Mouse (Mus musculus) olfactory bulb, adult 2 months (tissue): Measurements from ENCODE around the gene Zfp85. TPM values are rescaled to one million over a fixed set of nuclear protein-coding genes. Genes with fewer than 3 reads are reported as not detected.
A peak's percentile ranks its signal among the peaks of the same experiment; 100 is the strongest.
"Not testable (repeated sequence)": the region's sequence is repeated elsewhere in the genome, so short reads cannot be mapped to it uniquely, and the experiment has no call there.

Experiments used
- H3K27ac ChIP-seq: fragments of 200-500 bp; 2 replicates; pipeline ENCODE4 v1.5.1; 2012; ENCODE audit warnings: low read depth, low read length; ENCODE audit not compliant: insufficient read depth
- H3K4me1 ChIP-seq: fragments of 200-500 bp; 2 replicates; pipeline ENCODE4 v1.6.1; 2012; ENCODE audit warnings: low read length; ENCODE audit not compliant: control insufficient read depth, insufficient read depth
- H3K4me3 ChIP-seq: fragments of 200-500 bp; 2 replicates; pipeline ENCODE4 v1.5.1; 2012; ENCODE audit warnings: mild to moderate bottlenecking, low read depth, low read length, moderate library complexity; ENCODE audit not compliant: insufficient read depth
- CTCF ChIP-seq: fragments of 200-500 bp; IDR thresholded peaks from 2 replicates; pipeline ENCODE4 v1.5.1; 2012; ENCODE audit warnings: low read depth, mild to moderate bottlenecking, low read length, moderate library complexity; ENCODE audit not compliant: insufficient read depth
- POLR2A ChIP-seq: fragments of 200-500 bp; IDR thresholded peaks from 2 replicates; pipeline ENCODE4 v1.6.1; 2012; ENCODE audit warnings: mild to moderate bottlenecking, low read depth, low read length, moderate library complexity; ENCODE audit not compliant: insufficient read depth
- WGBS: fragments of 180-500 bp; shearing (Covaris S2); methylation state at CpG from one replicate; pipeline ENCODE4 v1.1.7; 2018; 5-methylcytosine and 5-hydroxymethylcytosine counted together
- polyA plus RNA-seq: library from polyadenylated mRNA; stranded (reverse); fragments of >200 nt; gene quantifications from 2 replicates; pipeline ENCODE4 v1.2.4, GENCODE M21; 2012; ENCODE audit warnings: low replicate concordance; ENCODE audit not compliant: missing spikeins, insufficient read depth, insufficient read length

Zfp85 gene
- not detected in 2 replicates for polyA plus RNA-seq

- Histone ChIP-seq H3K4me1 (no peaks in the 10 kb centered on the region), H3K4me3 (peak within 1 kb of the TSS; percentile 89), H3K27ac (no peak within 1 kb of the TSS)
- 6% methylated on average over 24 of the region's 24 CpGs for WGBS
- TF ChIP-seq POLR2A (peak; percentile 30; the same call in 1 of the 2 replicates), CTCF (no peak)
Measured at GRCm38 (mm10) chr13:67754333-67755306, at the start of gene Zfp85. Gene Zfp85, minus strand, starts transcription at chr13:67755228.

- not testable (repeated sequence) for H3K4me1 ChIP-seq, H3K27ac ChIP-seq, H3K4me3 ChIP-seq
- WGBS: 63% methylated on average over 3 of the region's 3 CpGs
Measured at GRCm38 (mm10) chr13:67799151-67799550, 44.1 kb upstream of the Zfp85 start.

GRCm38 (mm10) chr13:67798618-67799017 lies 43.6 kb upstream of the Zfp85 start:
- H3K27ac ChIP-seq: no peak overlapping the region
- 41% methylated on average over 3 of the region's 3 CpGs for WGBS
- TF ChIP-seq CTCF: no peak
- TF ChIP-seq POLR2A: no peak
- no peaks in the 10 kb centered on the region for H3K4me1 ChIP-seq
- no peak overlapping the region for H3K4me3 ChIP-seq

- TF ChIP-seq POLR2A (no peak), CTCF (no peak)
- WGBS: 95% methylated on average over 10 of the region's 10 CpGs
- Histone ChIP-seq H3K4me1 (no peaks in the 10 kb centered on the region), H3K27ac (no peak overlapping the region), H3K4me3 (no peak overlapping the region)
Measured at GRCm38 (mm10) chr13:67791921-67792455, 37.0 kb upstream of the Zfp85 start.

GRCm38 (mm10) chr13:67779265-67780221 lies 24.5 kb upstream of the Zfp85 start, which contains the start of gene Zfp493:
Gene Zfp493, plus strand, starts transcription at chr13:67779693.
- H3K4me3 ChIP-seq: peak within 1 kb of the TSS; percentile 89
- H3K27ac ChIP-seq: no peak within 1 kb of the TSS
- WGBS: 6% methylated on average over 26 of the region's 26 CpGs
- peaks cover 4% of the 10 kb centered on the region for H3K4me1 ChIP-seq
- no peak for TF ChIP-seq CTCF
- TF ChIP-seq POLR2A: no peak

- Histone ChIP-seq H3K4me3 (no peak overlapping the region), H3K27ac (no peak overlapping the region), H3K4me1 (no peaks in the 10 kb centered on the region)
- 56% methylated on average over 2 of the region's 2 CpGs for WGBS
- TF ChIP-seq CTCF (no peak), POLR2A (no peak)
Measured at GRCm38 (mm10) chr13:67763031-67763768, 8.2 kb upstream of the Zfp85 start.

GRCm38 (mm10) chr13:67759966-67760365 lies 4.9 kb upstream of the Zfp85 start:
- Histone ChIP-seq H3K27ac (no peak overlapping the region), H3K4me1 (no peaks in the 10 kb centered on the region), H3K4me3 (no peak overlapping the region)
- WGBS: 94% methylated on average over 1 of the region's 1 CpGs
- TF ChIP-seq CTCF (no peak), POLR2A (no peak)

- no peak overlapping the region for H3K27ac ChIP-seq
Measured at GRCm38 (mm10) chr13:67755761-67756160, 733 bp upstream of the Zfp85 start.

More at GRCm38 (mm10) chr13:67755761-67756160, 733 bp upstream of the Zfp85 start:
- WGBS: 84% methylated on average over 6 of the region's 6 CpGs
- Histone ChIP-seq H3K4me1 (no peaks in the 10 kb centered on the region), H3K4me3 (no peak overlapping the region)
- no peak for TF ChIP-seq CTCF
- no peak for TF ChIP-seq POLR2A
